Comparison of ENCODE assay signal across 18 mouse cellular contexts in the genomic region with DNA sequence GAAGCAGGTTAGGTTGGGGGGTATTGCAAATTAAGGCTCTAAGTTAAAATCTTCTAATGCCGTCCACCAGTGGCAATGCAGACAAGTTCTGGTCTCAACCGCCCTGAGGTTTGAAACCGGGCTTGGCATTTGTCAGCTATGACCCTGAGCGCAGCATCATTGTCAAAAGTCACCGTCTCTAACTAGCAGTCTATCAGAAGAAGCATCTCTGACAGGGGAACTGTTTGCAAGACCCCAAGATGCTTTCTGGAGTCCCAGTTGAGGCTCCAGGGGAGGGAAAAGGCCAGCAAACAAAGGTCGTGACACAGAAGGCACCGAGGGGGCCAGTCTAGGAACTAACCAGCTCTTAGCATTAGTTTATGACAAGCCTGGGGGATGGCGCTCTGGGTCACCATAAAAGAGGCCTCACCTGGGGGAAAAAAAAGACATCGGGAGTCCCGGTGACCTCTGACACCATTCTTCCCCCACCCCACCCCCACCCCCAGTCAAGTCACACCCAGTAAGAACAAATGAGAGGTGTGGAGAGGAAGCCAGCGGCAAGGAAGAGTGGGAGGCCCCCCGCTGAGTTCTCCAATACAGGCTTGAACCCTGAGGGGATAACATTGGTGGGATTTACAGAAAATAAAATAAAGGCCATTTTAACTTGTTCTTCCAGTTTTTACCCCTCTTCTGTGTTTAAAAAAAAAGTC. TPM values are rescaled to one million over a fixed set of nuclear protein-coding genes. Genes with fewer than 3 reads are reported as not detected.
"Had no signal": no experiment of that assay in that cellular context is flagged by ENCODE, and none has a peak within 500 bp of the region (broad histone marks: within the 10 kb centered on the region; RNA-seq: fewer than 3 reads in every experiment).

No protein-coding gene starts in this region.

- H3K27me3 ChIP-seq: neural tube, embryonic 12.5 days had no signal

- H3K36me3 ChIP-seq: limb, embryonic 13.5 days; liver, embryonic 13.5 days; neural tube, embryonic 12.5 days; neural tube, embryonic 15.5 days had no signal

- H3K27ac ChIP-seq: limb, embryonic 13.5 days; liver, embryonic 13.5 days; macrophage; neural tube, embryonic 12.5 days; neural tube, embryonic 15.5 days; stomach, postnatal 0 days had no signal

- H3K4me3 ChIP-seq: limb, embryonic 13.5 days; liver, embryonic 13.5 days; neural tube, embryonic 12.5 days; neural tube, embryonic 15.5 days had no signal

- H3K4me1 ChIP-seq: liver, embryonic 13.5 days; neural tube, embryonic 15.5 days had no signal

- H3K9me3 ChIP-seq: limb, embryonic 13.5 days; liver, embryonic 13.5 days; neural tube, embryonic 12.5 days; neural tube, embryonic 15.5 days had no signal

- DNase-seq: kidney, adult 9 months; kidney, postnatal 14 days; kidney, postnatal 4 days; left cerebral cortex, postnatal 4 days; liver, embryonic 13.5 days; lung, adult 2 months; midbrain, embryonic 14.5 days; right cerebral cortex, adult 18-20 months; right cerebral cortex, postnatal 14 days; right cerebral cortex, postnatal 4 days; thymus, adult 2 months; thymus, postnatal 14 days; thymus, postnatal 4 days had no signal

- H3K4me2 ChIP-seq: limb, embryonic 13.5 days; liver, embryonic 13.5 days; neural tube, embryonic 12.5 days; neural tube, embryonic 15.5 days had no signal

- H3K9ac ChIP-seq: limb, embryonic 13.5 days; liver, embryonic 13.5 days; neural tube, embryonic 12.5 days; neural tube, embryonic 15.5 days had no signal

RNA-seq across cellular contexts. Expression of a gene that starts 7.9 kb away (rescaled TPM):
- polyA plus RNA-seq: macrophage had no signal
